Mouse (Mus musculus): ENCODE results near the gene Ak6.

Gene Ak6

DNA sequence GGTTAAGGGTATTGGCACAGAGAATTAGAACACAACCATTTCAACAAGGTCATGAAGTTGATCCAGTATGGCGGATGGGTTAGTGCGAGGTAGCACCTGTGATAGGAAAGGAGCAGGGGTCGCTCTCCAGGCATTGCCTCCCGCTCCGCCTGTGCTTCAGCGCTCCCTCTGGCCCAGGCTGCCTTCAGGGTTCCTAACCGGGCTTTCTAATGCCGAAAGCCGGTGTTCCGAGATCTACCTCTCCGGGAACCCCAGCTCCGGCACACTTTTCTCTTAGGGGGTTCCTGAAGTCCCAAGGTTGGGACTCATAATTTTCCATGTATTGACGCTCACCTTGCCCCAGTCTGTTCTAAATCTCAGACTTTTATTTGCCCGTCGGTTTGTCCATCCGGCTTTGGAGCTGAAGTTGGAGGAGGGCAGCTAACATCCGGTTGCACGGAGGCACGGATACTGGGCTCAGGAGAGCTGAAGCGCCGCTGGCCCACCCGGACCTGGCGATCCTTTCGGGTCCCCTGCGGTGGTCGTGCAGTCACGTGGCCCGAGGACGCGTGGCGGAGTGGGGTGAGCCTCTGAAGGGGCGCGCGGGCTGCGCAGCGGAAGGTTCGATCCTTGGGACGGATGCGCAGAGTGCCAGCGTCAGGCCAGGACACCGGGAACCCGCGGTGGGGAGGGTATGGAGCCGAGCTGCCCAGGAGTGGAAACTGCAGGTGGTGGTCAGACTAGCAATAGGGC, 18.7 kb downstream of the Ak6 start, which contains the start of gene Ccdc125:
Gene Ccdc125 (plus strand): TSS at position 427 of the 732 bp plus-strand sequence.
- DNase-seq (ENCODE audit: low read depth) = no peak

DNA sequence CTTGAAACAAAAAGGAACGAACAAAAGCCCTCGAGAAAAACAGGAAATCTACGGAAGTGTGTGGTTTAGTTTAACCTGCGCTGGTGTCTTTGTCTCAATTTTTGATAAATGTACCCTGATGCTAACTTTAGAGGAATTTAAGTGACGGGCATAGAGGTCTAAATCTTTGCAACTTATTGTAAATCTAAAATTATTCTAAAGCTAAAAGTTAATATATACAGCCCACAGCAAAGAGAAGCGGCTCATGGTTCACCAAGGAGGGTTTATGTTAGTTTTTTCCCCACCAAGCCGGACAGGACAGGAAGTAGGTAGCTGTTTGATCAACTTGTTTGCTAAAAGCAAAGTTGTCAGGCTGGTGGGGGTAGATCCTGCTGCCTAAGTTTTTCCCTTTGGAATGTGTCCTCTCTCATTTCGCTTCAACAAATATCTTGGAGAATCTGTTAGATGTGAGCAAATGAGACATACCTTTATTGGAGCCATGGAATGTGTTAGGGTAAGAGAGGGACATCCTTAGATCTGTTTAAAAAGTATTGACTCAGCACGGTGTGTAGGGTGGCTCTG, 19.5 kb downstream of the Ak6 start:
- DNase-seq (ENCODE audit: low read depth) = no peak

DNA sequence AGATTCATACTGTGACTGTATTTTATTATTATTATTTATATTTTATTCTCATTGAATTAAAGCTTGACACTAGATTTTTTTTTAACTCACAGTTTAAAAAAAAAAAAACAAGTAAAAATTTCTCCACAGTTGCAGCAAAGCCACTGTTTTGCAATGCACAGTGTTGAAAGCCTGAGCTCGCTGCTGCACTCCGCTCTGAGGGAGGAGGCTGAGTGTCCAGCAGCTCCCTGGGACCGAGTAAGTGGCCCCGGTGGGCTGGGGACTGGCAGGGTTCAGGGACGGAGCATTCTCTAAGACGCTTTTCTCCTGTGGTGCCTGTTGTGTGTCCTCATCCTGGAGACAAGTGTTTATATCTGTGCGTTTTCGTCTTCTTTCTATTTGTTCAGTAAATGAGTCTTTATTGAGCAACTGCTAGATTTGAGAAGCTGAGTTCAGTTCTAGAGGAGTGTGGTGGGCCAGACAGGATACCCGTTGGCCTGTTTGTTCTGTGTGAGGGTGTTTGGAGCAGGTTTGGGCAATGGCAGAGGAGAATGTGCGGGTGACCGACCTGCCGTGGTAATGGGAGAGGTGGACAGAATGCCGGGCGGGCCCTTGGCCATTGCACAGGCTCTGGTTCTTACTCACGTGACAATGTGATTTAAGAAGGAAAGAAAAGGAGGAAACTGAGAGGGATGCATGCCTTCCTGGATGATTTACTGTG, 25.3 kb downstream of the Ak6 start:
- no peak for DNase-seq (ENCODE audit: low read depth)

- DNase-seq (ENCODE audit: low read depth) = no peak
These were observed 30.8 kb downstream of the Ak6 start for GRCm38 (mm10) chr13:100681615-100682014.

DNA sequence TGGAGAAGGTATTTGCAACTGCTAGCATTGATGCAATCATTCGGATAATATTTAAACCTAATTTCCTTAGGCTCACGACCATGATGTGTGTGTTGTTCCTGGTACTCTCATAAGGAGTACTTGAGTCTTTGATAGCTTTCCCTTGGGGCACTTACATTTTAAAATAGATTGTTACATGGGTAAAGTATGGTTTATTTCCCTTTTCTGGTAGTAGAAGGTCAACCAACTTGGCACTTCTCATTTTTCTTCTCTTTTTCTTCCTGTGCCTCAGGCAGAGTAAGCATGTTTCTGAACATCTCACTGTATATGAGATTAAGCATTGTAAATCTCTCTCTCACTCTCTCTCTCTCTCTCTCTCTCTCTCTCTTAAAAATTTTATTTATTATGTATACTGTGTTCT, 32.1 kb downstream of the Ak6 start:
- no peak for DNase-seq (ENCODE audit: low read depth)

DNA sequence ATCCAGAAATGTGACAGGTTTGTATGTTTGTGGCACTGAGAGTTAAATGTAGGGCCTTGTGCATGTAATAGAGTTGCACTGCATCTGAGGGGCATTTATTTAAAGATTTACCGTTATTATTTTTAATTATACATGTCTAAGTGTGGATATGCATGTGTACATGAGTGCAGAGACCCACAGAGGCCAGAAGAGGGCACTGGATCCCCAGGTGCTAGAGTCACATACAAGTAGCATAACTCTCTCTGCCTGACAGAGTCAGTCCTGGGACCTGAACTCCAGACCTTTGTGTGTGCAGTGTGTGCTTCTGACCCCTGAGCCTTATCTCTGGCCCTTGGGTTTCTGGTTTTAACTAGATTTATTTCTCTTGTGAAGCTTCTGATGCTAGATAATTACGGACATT, 33.6 kb downstream of the Ak6 start:
- no peak for DNase-seq (ENCODE audit: low read depth)

DNA sequence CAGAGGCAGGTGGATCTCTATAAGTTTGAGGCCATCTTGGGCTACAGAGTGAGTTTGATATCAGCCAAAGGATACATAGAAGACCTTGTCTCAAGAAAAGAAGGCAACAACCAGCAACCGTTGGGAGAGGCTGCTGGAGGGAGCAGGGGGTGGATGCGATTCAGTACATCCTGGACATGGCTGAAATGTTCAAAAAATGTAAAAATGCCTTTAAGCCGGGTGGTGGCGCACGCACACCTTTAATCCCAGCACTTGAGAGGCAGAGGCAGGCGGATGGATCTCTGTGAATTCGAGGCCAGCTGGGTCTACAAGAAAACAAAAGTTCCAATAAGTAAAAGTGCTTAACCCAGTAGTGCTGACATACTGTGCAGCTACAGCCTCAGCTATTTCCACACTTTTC, 36.7 kb downstream of the Ak6 start:
- DNase-seq (ENCODE audit: low read depth) = no peak

DNA sequence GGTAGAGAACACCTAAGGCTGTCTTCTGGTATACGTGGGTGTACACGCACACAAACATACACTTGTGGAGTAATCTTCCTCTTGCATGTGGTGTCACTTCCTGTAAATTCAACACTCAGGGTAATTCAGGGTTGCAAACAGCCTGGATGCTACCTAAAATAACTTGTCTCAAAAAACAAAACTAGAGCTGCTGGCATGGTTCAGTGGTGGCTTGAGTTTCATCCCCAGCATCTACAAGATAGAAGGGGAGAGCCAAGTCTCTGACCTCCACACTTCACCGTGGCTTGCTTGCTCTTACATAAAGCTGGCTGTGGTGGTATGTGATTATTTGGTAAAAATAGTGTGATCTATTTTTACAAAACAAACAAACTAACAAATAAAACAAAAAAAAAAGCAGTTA, 46.8 kb downstream of the Ak6 start:
- no peak for DNase-seq (ENCODE audit: low read depth)

- no peak for DNase-seq (ENCODE audit: low read depth)
These were observed 48.1 kb downstream of the Ak6 start for GRCm38 (mm10) chr13:100698866-100699265.

DNA sequence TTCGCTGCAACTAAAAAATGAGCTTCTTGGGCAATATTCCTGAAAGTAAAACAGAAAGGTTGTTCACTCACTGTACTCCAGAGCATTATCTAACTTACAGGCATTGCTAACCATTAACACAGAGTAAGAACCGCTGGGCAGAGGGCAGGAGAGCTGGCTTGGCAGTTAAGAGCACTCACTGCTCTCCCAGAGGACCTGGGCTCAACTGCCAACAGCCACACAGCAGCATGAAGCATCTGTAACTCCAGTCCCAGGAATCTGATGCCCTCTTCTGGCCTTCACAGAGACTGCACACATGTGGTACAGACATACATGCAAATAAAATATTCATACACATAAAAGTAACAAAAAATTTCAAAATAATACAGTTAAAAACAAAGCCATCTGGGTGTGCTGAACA, 52.7 kb downstream of the Ak6 start:
- DNase-seq (ENCODE audit: low read depth) = no peak

DNA sequence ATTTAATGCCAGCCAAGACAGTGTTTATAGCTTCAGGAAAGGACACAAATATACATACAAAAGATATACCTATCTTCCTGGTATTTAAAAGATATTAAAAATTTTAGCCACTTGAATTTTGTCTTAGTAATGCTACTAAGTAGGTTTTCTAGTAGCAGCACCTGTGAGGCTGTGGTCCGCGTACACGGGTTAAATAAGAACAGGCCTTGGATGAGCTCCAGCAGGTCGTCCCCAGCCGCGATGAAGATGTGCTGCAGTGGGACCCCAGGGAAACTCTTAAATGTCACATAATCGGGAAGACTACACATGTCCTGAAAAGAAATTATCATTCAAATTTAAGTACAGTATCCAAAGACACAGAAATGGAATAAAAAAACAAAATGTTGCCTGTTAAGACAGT, 55.4 kb downstream of the Ak6 start:
- no peak for DNase-seq (ENCODE audit: low read depth)

DNA sequence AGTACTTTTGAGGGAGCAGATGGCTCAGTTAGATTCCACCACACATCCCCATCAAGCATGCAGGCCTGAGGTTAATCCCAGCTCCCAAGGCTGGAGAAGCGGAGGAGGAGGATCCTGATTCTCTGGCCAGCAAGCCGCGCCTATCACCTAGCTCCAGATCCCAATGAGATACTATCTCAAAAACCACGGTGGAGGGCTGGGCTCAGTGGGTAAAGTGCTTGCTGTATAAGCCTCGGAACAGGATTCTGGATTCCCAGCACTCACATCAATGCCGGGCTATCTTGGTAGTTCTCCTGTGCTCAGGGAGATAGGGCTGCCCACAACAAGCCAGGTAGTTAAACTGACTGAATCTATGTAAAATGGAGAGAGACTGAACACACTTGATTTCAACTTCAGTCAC, 64.7 kb downstream of the Ak6 start:
- no peak for DNase-seq (ENCODE audit: low read depth)
